Mouse (Mus musculus): ENCODE measurements around the gene Cib1.

The Cib1 gene

GRCm38 (mm10) chr7:80233799-80234198 lies 1.2 kb upstream of the Cib1 start:
- DNase-seq (ENCODE audit: low spot score in 2 of 2): no peak

- no peak for DNase-seq (ENCODE audit: low spot score in 2 of 2)
These were observed 583 bp downstream of the Cib1 start for GRCm38 (mm10) chr7:80231971-80232488.

GRCm38 (mm10) chr7:80230196-80230595 lies 2.4 kb downstream of the Cib1 start:
- peak; percentile 47 to 65 for DNase-seq (ENCODE audit: low spot score in 2 of 2)

- no peak for DNase-seq (ENCODE audit: low spot score in 2 of 2)
These were observed 5.5 kb downstream of the Cib1 start for GRCm38 (mm10) chr7:80227065-80227464.

GRCm38 (mm10) chr7:80221179-80221750 lies 11.3 kb downstream of the Cib1 start:
- no peak for DNase-seq (ENCODE audit: low spot score in 2 of 2)

GRCm38 (mm10) chr7:80220237-80220797 lies 12.3 kb downstream of the Cib1 start:
- no peak for DNase-seq (ENCODE audit: low spot score in 2 of 2)

- no peak for DNase-seq (ENCODE audit: low spot score in 2 of 2)
These were observed 13.9 kb downstream of the Cib1 start for GRCm38 (mm10) chr7:80218666-80219065.

- no peak for DNase-seq (ENCODE audit: low spot score in 2 of 2)
These were observed 16.0 kb downstream of the Cib1 start for GRCm38 (mm10) chr7:80216566-80216965.

GRCm38 (mm10) chr7:80215398-80215797 lies 17.2 kb downstream of the Cib1 start:
- peak; percentile 79 to 80 for DNase-seq (ENCODE audit: low spot score in 2 of 2)

- DNase-seq (ENCODE audit: low spot score in 2 of 2): no peak
These were observed 18.2 kb downstream of the Cib1 start for GRCm38 (mm10) chr7:80214459-80214858.

- DNase-seq (ENCODE audit: low spot score in 2 of 2): no peak
These were observed 19.0 kb downstream of the Cib1 start for GRCm38 (mm10) chr7:80213604-80214003.

GRCm38 (mm10) chr7:80210982-80211381 lies 21.6 kb downstream of the Cib1 start:
- DNase-seq (ENCODE audit: low spot score in 2 of 2): peak in 1 of 2 experiments; percentile 13

GRCm38 (mm10) chr7:80209669-80210068 lies 22.9 kb downstream of the Cib1 start:
- peak; percentile 92 for DNase-seq (ENCODE audit: low spot score in 2 of 2)

- DNase-seq (ENCODE audit: low spot score in 2 of 2): peak; percentile 77 to 87
These were observed 23.7 kb downstream of the Cib1 start for GRCm38 (mm10) chr7:80208738-80209430.

GRCm38 (mm10) chr7:80208026-80208642 lies 24.5 kb downstream of the Cib1 start:
- DNase-seq (ENCODE audit: low spot score in 2 of 2): peak in 1 of 2 experiments; percentile 35

GRCm38 (mm10) chr7:80207314-80207731 lies 25.3 kb downstream of the Cib1 start:
- peak; percentile 58 to 59 for DNase-seq (ENCODE audit: low spot score in 2 of 2)

- DNase-seq (ENCODE audit: low spot score in 2 of 2): no peak
These were observed 26.7 kb downstream of the Cib1 start for GRCm38 (mm10) chr7:80205705-80206589.

GRCm38 (mm10) chr7:80204961-80205360 lies 27.7 kb downstream of the Cib1 start:
- DNase-seq (ENCODE audit: low spot score in 2 of 2): peak in 1 of 2 experiments; percentile 49

GRCm38 (mm10) chr7:80204362-80204761 lies 28.3 kb downstream of the Cib1 start:
- DNase-seq (ENCODE audit: low spot score in 2 of 2): peak; percentile 67 to 68

- DNase-seq (ENCODE audit: low spot score in 2 of 2): peak; percentile 88 to 89
These were observed 28.9 kb downstream of the Cib1 start for GRCm38 (mm10) chr7:80203638-80204096.

- peak in 1 of 2 experiments; percentile 19 for DNase-seq (ENCODE audit: low spot score in 2 of 2)
These were observed 29.7 kb downstream of the Cib1 start for GRCm38 (mm10) chr7:80202961-80203360.

Data from spleen, postnatal 36 days (tissue).